Mouse (Mus musculus) ES-Bruce4 (cell line): ENCODE data around the gene Defb20.

Source experiments
- CTCF ChIP-seq: IDR thresholded peaks from one replicate; pipeline ENCODE4 v1.8.1; 2011; ENCODE audit warnings: low read depth, low read length
- POLR2A ChIP-seq: IDR thresholded peaks from one replicate; pipeline ENCODE4 v1.8.1; 2011; ENCODE audit warnings: low read length; ENCODE audit not compliant: insufficient read depth

GRCm38 (mm10) chr2:152436405-152436901, 40.4 kb upstream of the Defb20 start:
- TF ChIP-seq POLR2A (no peak), CTCF (no peak)
